In genomic region chr3:118325111-118325510, GRCm38 (mm10) we compare ENCODE assay signal across 14 mouse cellular contexts.
DNase-seq lines count a peak whose midpoint lies in the region; ATAC-seq and TF ChIP-seq lines count a peak whose summit lies in the region.
"Had no signal": no experiment of that assay in that cellular context is flagged by ENCODE, and none has a peak within 500 bp of the region (broad histone marks: within the 10 kb centered on the region; RNA-seq: fewer than 3 reads in every experiment).

No protein-coding gene starts in this region.

- H3K9me3 ChIP-seq in forebrain, embryonic 14.5 days (replicated peaks; ENCODE audit: control insufficient read depth, low read length) = no peaks in the 10 kb centered on the region
- H3K9me3 ChIP-seq in forebrain, embryonic 11.5 days (ENCODE audit: control insufficient read depth, low read length) = no peaks in the 10 kb centered on the region
- H3K9me3 ChIP-seq: hindbrain, embryonic 15.5 days; kidney, embryonic 15.5 days; midbrain, embryonic 10.5 days had no signal

- ATAC-seq in forebrain, embryonic 14.5 days = peak; percentile 67; the same call in 1 of the 2 replicates
- no peak for ATAC-seq in forebrain, embryonic 11.5 days (replicated peaks; ENCODE audit: low FRiP score)

- H3K27me3 ChIP-seq in forebrain, embryonic 14.5 days (replicated peaks; ENCODE audit: control insufficient read depth, insufficient read depth, low read length) = no peaks in the 10 kb centered on the region
- H3K27me3 ChIP-seq in forebrain, embryonic 11.5 days (ENCODE audit: control insufficient read depth, insufficient read depth, low read length) = no peaks in the 10 kb centered on the region
- no peaks in the 10 kb centered on the region for H3K27me3 ChIP-seq in kidney, adult 2 months (replicated peaks; ENCODE audit: control insufficient read depth, insufficient read depth, low read length)
- H3K27me3 ChIP-seq: hindbrain, embryonic 15.5 days; kidney, embryonic 15.5 days had no signal

- no peak for TF ChIP-seq CTCF in kidney, adult 2 months (conservative IDR thresholded peaks at IDR 0.05; ENCODE audit: insufficient read depth, insufficient read length, low read depth, low read length)

- no peak overlapping the region for H3K4me3 ChIP-seq in forebrain, embryonic 14.5 days (ENCODE audit: low read depth, low read length)
- H3K4me3 ChIP-seq in forebrain, embryonic 11.5 days (ENCODE audit: low read depth, low read length) = no peak overlapping the region
- H3K4me3 ChIP-seq in kidney, adult 2 months (ENCODE audit: insufficient read depth, low read depth, low read length) = no peak overlapping the region
- H3K4me3 ChIP-seq: hindbrain, embryonic 15.5 days; kidney, embryonic 15.5 days; midbrain, embryonic 10.5 days had no signal

- peak; percentile 74 for DNase-seq in forebrain, embryonic 14.5 days (ENCODE audit: low spot score)
- DNase-seq in forebrain, embryonic 11.5 days (ENCODE audit: low spot score) = no peak
- peak; percentile 20 for DNase-seq in kidney, adult 2 months
- no peak for DNase-seq in kidney, postnatal 25 days
- peak; percentile 27 for DNase-seq in brain, adult 2 months (ENCODE audit: low read depth, low spot score)
- DNase-seq in layer of hippocampus, adult 9-11 months = peak; percentile 10
- no peak for DNase-seq in right cerebral cortex, postnatal 25 days
- DNase-seq: cerebellum, adult 8-10 months; gastrocnemius, postnatal 25 days; thymus, adult 18-20 months had no signal

- H3K27ac ChIP-seq in forebrain, embryonic 14.5 days (ENCODE audit: low read depth, low read length) = no peak overlapping the region
- no peak overlapping the region for H3K27ac ChIP-seq in forebrain, embryonic 11.5 days (ENCODE audit: low read depth, low read length)
- no peak overlapping the region for H3K27ac ChIP-seq in kidney, adult 2 months (ENCODE audit: insufficient read depth, low read depth, low read length)
- H3K27ac ChIP-seq: hindbrain, embryonic 15.5 days; kidney, embryonic 15.5 days; midbrain, embryonic 10.5 days had no signal

- H3K4me2 ChIP-seq in forebrain, embryonic 14.5 days (ENCODE audit: low read length) = no peak overlapping the region
- no peak overlapping the region for H3K4me2 ChIP-seq in forebrain, embryonic 11.5 days (ENCODE audit: low read depth, low read length, severe bottlenecking)
- H3K4me2 ChIP-seq: hindbrain, embryonic 15.5 days; kidney, embryonic 15.5 days had no signal

- H3K36me3 ChIP-seq in forebrain, embryonic 14.5 days (ENCODE audit: control insufficient read depth, insufficient read depth, low read length) = no peaks in the 10 kb centered on the region
- no peaks in the 10 kb centered on the region for H3K36me3 ChIP-seq in forebrain, embryonic 11.5 days (ENCODE audit: control insufficient read depth, insufficient read depth, low read length)
- H3K36me3 ChIP-seq in kidney, adult 2 months (ENCODE audit: control insufficient read depth, insufficient read depth, low read length) = no peaks in the 10 kb centered on the region
- H3K36me3 ChIP-seq: G1E; hindbrain, embryonic 15.5 days; kidney, embryonic 15.5 days; midbrain, embryonic 10.5 days had no signal

- no peaks in the 10 kb centered on the region for H3K4me1 ChIP-seq in forebrain, embryonic 14.5 days (ENCODE audit: control insufficient read depth, insufficient read depth, low read length)
- H3K4me1 ChIP-seq in forebrain, embryonic 11.5 days (replicated peaks; ENCODE audit: control insufficient read depth, insufficient read depth, low read length) = no peaks in the 10 kb centered on the region
- no peaks in the 10 kb centered on the region for H3K4me1 ChIP-seq in kidney, adult 2 months (ENCODE audit: control insufficient read depth, insufficient read depth, low read length)
- H3K4me1 ChIP-seq: hindbrain, embryonic 15.5 days; kidney, embryonic 15.5 days; midbrain, embryonic 10.5 days had no signal

- no peak for TF ChIP-seq POLR2A in kidney, adult 2 months (IDR thresholded peaks at IDR 0.05; ENCODE audit: low read depth, low read length)

- no peak overlapping the region for H3K9ac ChIP-seq in forebrain, embryonic 14.5 days (ENCODE audit: low read length)
- H3K9ac ChIP-seq in forebrain, embryonic 11.5 days (ENCODE audit: low read length) = no peak overlapping the region
- H3K9ac ChIP-seq: hindbrain, embryonic 15.5 days; kidney, embryonic 15.5 days had no signal

- 53% methylated on average over 5 of the region's 5 CpGs for WGBS in forebrain, embryonic 14.5 days
- WGBS in forebrain, embryonic 11.5 days = 78% methylated on average over 5 of the region's 5 CpGs
- WGBS in kidney, adult 2 months = 48% methylated on average over 5 of the region's 5 CpGs

Comparison
In these comparisons a context has a peak if more than half of its experiments do, and no peak if none do; other contexts are left out.
1. DNase-seq: peak in forebrain, embryonic 14.5 days (single experiment), kidney, adult 2 months (single experiment), brain, adult 2 months (single experiment) and layer of hippocampus, adult 9-11 months (single experiment); none in forebrain, embryonic 11.5 days (single experiment), kidney, postnatal 25 days (0 of 2) and right cerebral cortex, postnatal 25 days (single experiment).